Mouse (Mus musculus) heart, postnatal 0 days (tissue): ENCODE data around the gene Cx3cl1.

ENCODE experiments used
- CTCF ChIP-seq: IDR thresholded peaks from 2 replicates; pipeline ENCODE4 v1.5.1; 2016; ENCODE audit warnings: antibody characterized with exemption, control low read depth, low read depth
- EP300 ChIP-seq: IDR thresholded peaks from 2 replicates; pipeline ENCODE4 v1.6.1; 2016; ENCODE audit warnings: antibody characterized with exemption, low read depth

GRCm38 (mm10) chr8:94801293-94802095 is 29.7 kb downstream of the Cx3cl1 start:
- no peak for TF ChIP-seq EP300
- TF ChIP-seq CTCF, result peak; percentile 50
